Mouse (Mus musculus) left cerebral cortex, adult 6 months (tissue): ENCODE data around the gene Nr1h2. TPM values are rescaled to one million over a fixed set of nuclear protein-coding genes. Genes with fewer than 3 reads are reported as not detected.

Experiments used
- long read RNA-seq, 2 experiments: library from polyadenylated mRNA; unstranded; transcript quantifications; one replicate each; pipeline ENCODE4 v2.0.0; 2019 to 2020
- polyA plus RNA-seq: library from polyadenylated mRNA; unstranded; fragments of <200 nt; fragmentation: Nextera tagmentation; gene quantifications from 2 replicates; pipeline ENCODE4 v1.2.3, GENCODE M21; 2021

The Nr1h2 gene
- 42.0 and 67.6 TPM in 2 replicates for polyA plus RNA-seq
- long read RNA-seq, experiment 1, transcript Nr1h2-205 (9 exons, 1,853 nt), result minor isoform, 10 of 430 reads
- long read RNA-seq, experiment 1, transcript Nr1h2-203 (10 exons, 1,988 nt), result minor isoform, 87 of 430 reads
- long read RNA-seq, experiment 1, transcript Nr1h2-202 (10 exons, 1,948 nt), result minor isoform, 40 of 430 reads
- long read RNA-seq, experiment 1, transcript Nr1h2-201 (10 exons, 1,999 nt), result major isoform, 123 of 430 reads
- long read RNA-seq, experiment 1, partial matches to known transcripts, result 32 of 430 reads
- long read RNA-seq, experiment 1, other reads (novel, unspliced or antisense), result 134 of 430 reads
- long read RNA-seq, experiment 2, transcript Nr1h2-201 (10 exons, 1,999 nt), result major isoform, 15 of 63 reads
- long read RNA-seq, experiment 2, transcript Nr1h2-203 (10 exons, 1,988 nt), result minor isoform, 5 of 63 reads
- long read RNA-seq, experiment 2, partial matches to known transcripts, result 24 of 63 reads
- long read RNA-seq, experiment 2, other reads (novel, unspliced or antisense), result 12 of 63 reads

DNA sequence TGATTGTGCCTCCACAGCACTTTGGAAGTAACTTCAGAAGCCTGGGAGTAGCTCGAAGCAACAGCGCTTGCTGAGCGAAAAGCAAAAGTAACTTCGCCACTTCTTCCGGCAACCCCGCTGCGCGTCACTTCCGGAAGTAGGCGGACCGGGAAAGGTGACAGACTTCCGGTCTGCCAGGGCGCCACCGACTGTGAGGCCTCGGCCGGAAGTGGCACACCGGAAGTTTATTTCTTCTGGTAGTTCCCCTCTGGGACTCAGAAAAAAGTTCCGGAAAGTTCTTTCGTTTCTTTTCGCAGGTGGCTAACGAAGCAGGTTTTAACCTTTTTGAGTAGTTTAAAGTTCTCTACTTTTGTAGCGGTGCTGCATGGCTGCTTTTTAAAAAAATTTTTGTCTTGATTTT lies at the start of gene Nr1h2:
Gene Nr1h2, minus strand, starts transcription at position 126 of the 400 bp plus-strand sequence.

DNA sequence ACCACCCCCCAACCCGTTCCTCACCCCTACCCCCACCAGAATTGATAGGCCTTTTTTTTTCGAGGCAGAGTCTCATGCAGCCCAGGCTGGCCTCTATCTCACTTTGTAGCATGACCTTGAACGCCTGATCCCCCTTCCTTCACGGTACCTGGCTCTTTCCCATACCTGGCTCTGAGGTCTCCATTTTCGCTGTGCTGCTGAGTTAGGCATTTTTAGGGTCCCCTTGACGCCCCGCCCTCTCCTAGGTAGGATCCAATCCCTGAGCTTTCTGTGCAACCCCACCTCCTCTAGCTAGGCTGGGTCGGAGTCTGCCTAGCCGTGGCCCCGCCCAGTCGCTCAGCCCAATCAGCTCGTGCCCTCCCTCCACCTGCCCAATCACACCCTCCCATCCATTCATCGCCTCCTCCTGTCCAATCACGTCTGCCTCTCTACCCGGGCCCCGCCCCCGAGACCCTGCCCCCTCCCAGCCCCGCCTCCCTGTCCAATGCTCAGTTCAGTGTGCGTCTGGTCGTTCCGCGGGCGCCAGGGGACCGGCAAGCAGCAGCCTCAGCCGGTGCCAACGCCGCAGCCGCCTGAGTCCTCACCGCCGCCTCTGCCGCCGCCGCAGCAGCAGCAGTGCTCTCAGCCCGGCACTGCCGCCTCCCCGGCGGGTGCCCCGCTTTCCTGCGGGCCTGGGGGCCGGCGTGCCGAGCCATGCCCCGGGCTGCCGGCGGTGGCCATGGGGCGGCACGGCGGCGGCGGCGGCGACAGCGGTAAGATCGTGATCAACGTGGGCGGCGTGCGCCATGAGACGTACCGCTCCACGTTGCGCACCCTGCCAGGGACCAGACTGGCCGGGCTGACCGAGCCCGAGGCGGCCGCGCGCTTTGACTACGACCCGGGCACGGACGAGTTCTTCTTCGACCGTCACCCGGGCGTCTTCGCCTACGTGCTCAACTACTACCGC lies 36.9 kb upstream of the Nr1h2 start, which contains the start of gene Kcnc3:
Gene Kcnc3, plus strand, starts transcription at position 263 of the 946 bp plus-strand sequence.

DNA sequence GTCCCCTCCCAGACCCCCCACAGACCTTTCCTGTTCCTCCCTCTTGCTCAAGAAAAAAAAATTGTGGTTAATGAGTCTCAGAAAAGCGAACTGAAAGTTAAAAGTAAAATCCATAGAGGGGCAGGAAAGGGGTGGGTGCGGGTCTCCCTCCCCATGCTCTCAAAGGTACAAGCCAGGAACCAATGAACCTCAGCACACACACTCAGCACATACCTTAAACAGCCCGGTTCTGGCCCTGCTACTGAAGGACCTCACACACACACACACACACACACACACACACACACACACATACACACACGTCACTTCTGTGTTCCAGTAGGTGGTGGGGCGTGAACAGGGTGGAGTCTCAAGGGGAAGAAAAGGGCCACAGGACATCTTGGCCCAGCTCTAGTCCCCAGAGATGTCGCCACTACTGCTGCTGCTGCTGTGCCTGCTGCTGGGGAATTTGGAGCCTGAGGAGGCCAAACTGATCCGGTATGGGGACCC lies 18.5 kb upstream of the Nr1h2 start, which contains the start of gene Napsa:
Gene Napsa, plus strand, starts transcription at position 168 of the 489 bp plus-strand sequence.

DNA sequence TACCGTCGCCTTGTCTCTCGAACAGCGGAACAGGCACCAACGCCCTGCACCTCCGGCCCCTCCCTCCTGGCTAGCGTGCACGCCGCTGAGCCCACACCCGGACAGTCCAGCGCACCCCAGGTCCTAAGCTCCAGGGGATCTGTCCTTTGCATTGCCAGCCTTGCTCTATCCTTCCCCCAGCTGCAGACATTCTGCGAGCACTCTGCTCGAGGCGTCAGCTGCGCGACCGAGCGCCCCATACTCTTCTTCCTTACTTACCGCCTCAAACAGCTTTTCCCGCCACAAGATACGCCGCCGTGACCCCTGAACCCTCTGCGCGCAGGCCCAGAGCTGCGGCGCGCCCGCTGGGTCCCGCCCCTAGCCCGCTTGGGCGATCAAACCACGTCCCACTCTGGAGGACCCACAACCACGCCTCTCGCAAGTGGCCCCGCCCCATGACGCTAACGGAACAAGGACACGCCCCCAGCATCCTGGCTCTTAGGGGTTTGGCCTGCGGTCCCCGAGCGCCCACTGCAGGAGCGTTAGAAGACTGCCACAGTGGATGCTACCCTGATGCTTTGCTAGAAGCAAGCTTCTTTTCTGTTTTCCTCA lies 5.2 kb downstream of the Nr1h2 start, which contains the start of gene Pold1:
Gene Pold1, minus strand, starts transcription at position 353 of the 591 bp plus-strand sequence.

DNA sequence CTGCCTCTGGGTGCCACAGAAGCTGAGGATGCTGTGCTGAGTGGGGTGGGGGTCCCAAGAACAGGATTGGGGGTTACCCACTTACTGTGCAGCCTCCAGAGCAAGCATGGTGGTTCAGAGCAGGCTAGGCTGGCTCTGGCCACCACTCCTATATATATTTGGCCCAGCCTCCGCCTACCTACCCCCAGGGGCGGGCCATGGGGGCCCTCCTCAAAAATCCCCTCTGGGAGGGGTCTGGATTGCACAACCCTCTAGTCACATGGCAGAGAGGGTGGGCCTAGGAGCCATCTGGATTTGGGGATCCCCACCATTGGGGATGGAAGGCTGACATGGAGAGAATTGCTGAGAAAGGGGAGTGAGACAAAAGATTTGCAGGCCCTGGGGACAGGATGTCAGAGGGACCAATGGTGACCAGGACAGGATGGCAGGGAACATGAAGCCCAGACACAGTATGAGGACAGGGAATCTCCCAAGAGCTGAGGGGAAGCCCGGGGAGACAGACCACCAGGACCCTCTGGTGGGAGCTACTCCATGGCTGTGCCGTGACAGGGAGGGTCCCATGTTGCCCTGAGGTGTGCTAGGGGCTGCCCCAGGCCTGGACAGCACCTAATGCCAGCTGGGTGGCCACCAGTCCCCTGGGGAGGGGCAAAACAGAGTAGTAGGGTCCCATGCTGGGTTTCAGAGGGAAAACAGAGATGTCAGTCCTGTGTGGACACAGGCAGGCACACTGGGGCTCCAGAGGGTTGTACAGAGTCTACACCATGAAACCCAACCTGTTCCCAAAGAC lies 21.6 kb downstream of the Nr1h2 start, which contains the start of gene Spib:
Gene Spib, minus strand, starts transcription at position 126 of the 787 bp plus-strand sequence.

DNA sequence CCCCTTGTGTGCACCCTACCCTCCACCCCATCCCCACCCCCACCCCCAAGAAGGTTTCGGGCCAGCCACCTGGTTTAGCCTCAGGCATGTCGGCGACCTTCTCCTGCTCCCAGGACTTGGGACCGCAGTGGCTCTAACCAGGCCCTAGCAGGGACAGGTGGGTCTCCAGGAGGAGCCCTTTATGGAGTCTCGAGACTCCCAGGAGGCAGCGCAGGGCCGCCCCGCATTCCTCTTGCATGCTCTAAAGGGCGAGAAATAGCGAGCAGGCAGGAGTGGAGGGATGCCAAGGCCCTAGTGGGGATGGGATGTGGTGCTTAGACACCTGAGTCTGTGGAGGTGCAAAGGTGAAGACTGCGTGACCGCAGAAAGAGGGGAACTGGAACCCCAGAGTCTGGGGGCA lies 29.2 kb downstream of the Nr1h2 start, which contains the start of gene Mybpc2:
Gene Mybpc2, minus strand, starts transcription at position 155 of the 400 bp plus-strand sequence.

Other genes with a start within 250 kb of the Nr1h2 start
- 3.2 and 3.9 TPM in 2 replicates for gene Clec11a, start 247.0 kb downstream of the Nr1h2 start, polyA plus RNA-seq
- 86.1 and 191 TPM in 2 replicates for gene Shank1, start 243.7 kb downstream of the Nr1h2 start, polyA plus RNA-seq
- gene Syt3, start 169.8 kb downstream of the Nr1h2 start, polyA plus RNA-seq, result 35.1 and 37.3 TPM in 2 replicates
- 1.7 TPM in 2 replicates for gene 1700008O03Rik, start 168.1 kb downstream of the Nr1h2 start, polyA plus RNA-seq
- 6.2 and 11.6 TPM in 2 replicates for gene Lrrc4b, start 124.9 kb downstream of the Nr1h2 start, polyA plus RNA-seq
- 0.58 and 0.73 TPM in 2 replicates for gene Aspdh, start 88.6 kb downstream of the Nr1h2 start, polyA plus RNA-seq
- 104 and 106 TPM in 2 replicates for gene Josd2, start 86.0 kb downstream of the Nr1h2 start, polyA plus RNA-seq
- gene Emc10, start 57.4 kb downstream of the Nr1h2 start, polyA plus RNA-seq, result 176 and 362 TPM in 2 replicates
- gene Fam71e1, start 57.4 kb downstream of the Nr1h2 start, polyA plus RNA-seq, result 6.3 and 9.3 TPM in 2 replicates
- gene Mybpc2, start 29.3 kb downstream of the Nr1h2 start, polyA plus RNA-seq, result 0.15 and 0.18 TPM in 2 replicates
- 0.05 TPM in 1 of 2 replicates, not detected in the other for gene Spib, start 21.9 kb downstream of the Nr1h2 start, polyA plus RNA-seq
- 5.5 and 5.9 TPM in 2 replicates for gene Pold1, start 5.1 kb downstream of the Nr1h2 start, polyA plus RNA-seq
- gene Napsa, start 18.4 kb upstream of the Nr1h2 start, polyA plus RNA-seq, result 0.23 and 0.34 TPM in 2 replicates
- gene Kcnc3, start 36.7 kb upstream of the Nr1h2 start, polyA plus RNA-seq, result 2.6 and 34.9 TPM in 2 replicates
- 20.8 and 23.6 TPM in 2 replicates for gene Myh14, start 116.9 kb upstream of the Nr1h2 start, polyA plus RNA-seq
- gene Izumo2, start 154.8 kb upstream of the Nr1h2 start, polyA plus RNA-seq, result not detected in 2 replicates
- gene Vrk3, start 194.5 kb upstream of the Nr1h2 start, polyA plus RNA-seq, result 29.4 and 33.2 TPM in 2 replicates
- 0.18 and 0.42 TPM in 2 replicates for gene Zfp473, start 197.1 kb upstream of the Nr1h2 start, polyA plus RNA-seq